9 mouse cellular contexts compared by ENCODE assay signal in the genomic region with DNA sequence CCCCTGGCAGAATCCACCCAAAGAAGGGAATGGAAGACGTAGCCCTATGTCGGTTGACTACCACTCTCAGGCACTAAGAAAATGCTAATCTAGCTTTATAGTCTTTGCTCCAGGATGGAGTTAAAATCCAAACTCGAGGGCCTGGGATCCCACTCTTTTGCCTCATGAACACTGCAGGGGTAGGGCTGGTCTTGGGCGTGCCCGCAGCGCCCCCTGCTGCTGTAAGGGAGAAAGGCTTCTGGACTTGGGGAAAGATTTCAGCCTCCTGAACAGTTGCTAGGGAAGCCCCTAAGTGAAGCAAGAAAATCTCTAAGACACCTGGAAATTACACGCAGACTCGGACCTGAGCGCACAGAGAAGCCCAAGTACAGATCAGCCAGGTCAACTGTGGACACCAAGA. TPM values are rescaled to one million over a fixed set of nuclear protein-coding genes. Genes with fewer than 3 reads are reported as not detected.
DNase-seq lines count a peak whose midpoint lies in the region; ATAC-seq and TF ChIP-seq lines count a peak whose summit lies in the region.
"Had no signal": no experiment of that assay in that cellular context is flagged by ENCODE, and none has a peak within 500 bp of the region (broad histone marks: within the 10 kb centered on the region; RNA-seq: fewer than 3 reads in every experiment).

No protein-coding gene starts in this region.

- no peak overlapping the region for H3K4me3 ChIP-seq in heart, embryonic 11.5 days (ENCODE audit: low read depth, low read length)
- no peak overlapping the region for H3K4me3 ChIP-seq in cortical plate, adult 2 months (ENCODE audit: insufficient read depth, low read length)
- no peak overlapping the region for H3K4me3 ChIP-seq in stomach, embryonic 16.5 days (replicated peaks; ENCODE audit: low read length)

- no peak overlapping the region for H3K9ac ChIP-seq in heart, embryonic 11.5 days (ENCODE audit: low read depth, low read length)
- H3K9ac ChIP-seq in stomach, embryonic 16.5 days (ENCODE audit: low read length) = 0 out of 2 replicates have a peak overlapping the region, but pooled peaks have one; percentile 26

- no peak for ATAC-seq in heart, embryonic 11.5 days (replicated peaks; ENCODE audit: insufficient number of reproducible peaks, low FRiP score, low TSS enrichment)
- peak; percentile 67 for ATAC-seq in megakaryocyte-erythroid progenitor cell, adult 5-6 weeks (replicated peaks; ENCODE audit: low FRiP score, low TSS enrichment, poor library complexity, severe bottlenecking)
- peak; percentile 58; the same call in 1 of the 2 replicates for ATAC-seq in stomach, embryonic 16.5 days (ENCODE audit: insufficient read depth, low FRiP score)

- no peaks in the 10 kb centered on the region for H3K9me3 ChIP-seq in heart, embryonic 11.5 days (replicated peaks; ENCODE audit: control insufficient read depth, low read length)
- no peaks in the 10 kb centered on the region for H3K9me3 ChIP-seq in stomach, embryonic 16.5 days (replicated peaks; ENCODE audit: control insufficient read depth, low read length)

- no peaks in the 10 kb centered on the region for H3K4me1 ChIP-seq in heart, embryonic 11.5 days (ENCODE audit: control insufficient read depth, insufficient read depth, low read length)
- H3K4me1 ChIP-seq in cortical plate, adult 2 months (ENCODE audit: control insufficient read depth, insufficient read depth, low read length) = no peaks in the 10 kb centered on the region
- H3K4me1 ChIP-seq in stomach, embryonic 16.5 days (ENCODE audit: control insufficient read depth, insufficient read depth, low read length) = no peaks in the 10 kb centered on the region

- no peak overlapping the region for H3K4me2 ChIP-seq in heart, embryonic 11.5 days
- H3K4me2 ChIP-seq in stomach, embryonic 16.5 days (ENCODE audit: low read depth, low read length) = no peak overlapping the region

- peaks cover 6% of the 10 kb centered on the region for H3K27me3 ChIP-seq in heart, embryonic 11.5 days (ENCODE audit: control insufficient read depth, insufficient read depth, low read length)
- no peaks in the 10 kb centered on the region for H3K27me3 ChIP-seq in stomach, embryonic 16.5 days (ENCODE audit: control insufficient read depth, insufficient read depth, low read length)

- no peak for TF ChIP-seq POLR2A in cortical plate, adult 2 months (IDR thresholded peaks at IDR 0.05; ENCODE audit: extremely low read depth, insufficient read depth, low read length)

- peak; percentile 86 for TF ChIP-seq CTCF in cortical plate, adult 2 months (IDR thresholded peaks at IDR 0.05; ENCODE audit: extremely low read depth, insufficient read depth, low read length)

- no peaks in the 10 kb centered on the region for H3K36me3 ChIP-seq in heart, embryonic 11.5 days (ENCODE audit: control insufficient read depth, insufficient read depth, low read length)
- H3K36me3 ChIP-seq in stomach, embryonic 16.5 days (ENCODE audit: control insufficient read depth, insufficient read depth, low read length) = no peaks in the 10 kb centered on the region

- WGBS in heart, embryonic 11.5 days (ENCODE audit: insufficient replicate concordance) = 15% methylated on average over 9 of the region's 9 CpGs
- WGBS in stomach, embryonic 16.5 days = 20% methylated on average over 9 of the region's 9 CpGs

- H3K27ac ChIP-seq in heart, embryonic 11.5 days (ENCODE audit: low read depth, low read length) = no peak overlapping the region
- no peak overlapping the region for H3K27ac ChIP-seq in cortical plate, adult 2 months (ENCODE audit: insufficient read depth, low read length)
- no peak overlapping the region for H3K27ac ChIP-seq in stomach, embryonic 16.5 days (ENCODE audit: low read length)
- H3K27ac ChIP-seq: macrophage had no signal

- DNase-seq in heart, adult 11 months = peak; percentile 93
- peak; percentile 64 for DNase-seq in MN1 (ENCODE audit: low spot score)
- DNase-seq in gastrocnemius, postnatal 4 days (ENCODE audit: low spot score in 2 of 2) = peak; percentile 44 to 62
- peak; percentile 51 to 77 for DNase-seq in layer of hippocampus, postnatal 14 days (ENCODE audit: low spot score in 2 of 2)

RNA-seq across cellular contexts. Expression of a gene that starts 12.7 kb away (rescaled TPM):
- 64.8 and 72.4 TPM in 2 replicates for polyA plus RNA-seq in heart, embryonic 11.5 days (2014; fragmentation: Nextera tagmentation; extraction: Ambion mirVana)
- polyA plus RNA-seq in cortical plate, adult 2 months (2012; rRNA removed) = 66.7 and 74.5 TPM in 2 replicates
- total RNA-seq in gastrocnemius, postnatal 4 days (2021) = 10 to 100 TPM; 41.5 to 41.8 TPM
- total RNA-seq in layer of hippocampus, postnatal 14 days (2021) = 10 to 100 TPM; 46.4 to 52.3 TPM
- total RNA-seq in megakaryocyte-erythroid progenitor cell, adult 5-6 weeks (2014; fragmentation: Nextera tagmentation) = 42.5 and 68.1 TPM in 2 replicates
- 36.5 and 38.9 TPM in 2 replicates for total RNA-seq in megakaryocyte-erythroid progenitor cell, adult 5-6 weeks (2017)
- polyA plus RNA-seq in stomach, embryonic 16.5 days (2015; fragmentation: Nextera tagmentation; extraction: Ambion mirVana) = 86.2 and 92.3 TPM in 2 replicates

RNA-seq across cellular contexts. Expression of a gene that starts 33.6 kb away (rescaled TPM):
- 2.4 and 4.1 TPM in 2 replicates for polyA plus RNA-seq in heart, embryonic 11.5 days (2014; fragmentation: Nextera tagmentation; extraction: Ambion mirVana)
- 34.0 and 34.5 TPM in 2 replicates for polyA plus RNA-seq in cortical plate, adult 2 months (2012; rRNA removed)
- 1 to 10 TPM in 1 of 2 experiments, under 1 TPM in 1; 0.80 to 1.2 TPM for total RNA-seq in gastrocnemius, postnatal 4 days (2021)
- total RNA-seq in layer of hippocampus, postnatal 14 days (2021) = 10 to 100 TPM; 31.1 to 36.0 TPM
- total RNA-seq in megakaryocyte-erythroid progenitor cell, adult 5-6 weeks (2014; fragmentation: Nextera tagmentation) = 7.3 and 8.1 TPM in 2 replicates
- 2.4 and 21.7 TPM in 2 replicates for total RNA-seq in megakaryocyte-erythroid progenitor cell, adult 5-6 weeks (2017)
- 4.8 and 6.0 TPM in 2 replicates for polyA plus RNA-seq in stomach, embryonic 16.5 days (2015; fragmentation: Nextera tagmentation; extraction: Ambion mirVana)
